Mouse (Mus musculus) erythroblast, embryonic 14.5 days (primary cell): ENCODE results near the gene Gsdma3. TPM values are rescaled to one million over a fixed set of nuclear protein-coding genes. Genes with fewer than 3 reads are reported as not detected.
"Not testable (repeated sequence)": the region's sequence is repeated elsewhere in the genome, so short reads cannot be mapped to it uniquely, and the experiment has no call there.

Experiments used
- H3K27me3 ChIP-seq: 2 replicates; pipeline ENCODE4 v1.6.1; 2012; ENCODE audit warnings: inconsistent platforms; ENCODE audit not compliant: control insufficient read depth
- H3K36me3 ChIP-seq: 2 replicates; pipeline ENCODE4 v1.6.1; 2012; ENCODE audit warnings: mild to moderate bottlenecking, inconsistent platforms; ENCODE audit not compliant: control insufficient read depth
- H3K4me1 ChIP-seq: 2 replicates; pipeline ENCODE4 v1.6.1; 2012; ENCODE audit warnings: inconsistent platforms; ENCODE audit not compliant: control insufficient read depth
- H3K4me3 ChIP-seq: replicated peaks from 2 replicates; pipeline ENCODE3; 2012; ENCODE audit warnings: moderate library complexity, mild to moderate bottlenecking, inconsistent platforms
- H3K9me3 ChIP-seq: 2 replicates; pipeline ENCODE4 v1.6.1; 2012; ENCODE audit warnings: low read length, inconsistent platforms, mixed read lengths; ENCODE audit not compliant: control insufficient read depth
- GATA1 ChIP-seq: IDR thresholded peaks from 2 replicates; pipeline ENCODE4 v1.6.1; 2012; ENCODE audit warnings: low read length, inconsistent platforms, mixed read lengths
- TAL1 ChIP-seq: IDR thresholded peaks from 3 replicates; pipeline ENCODE4 v1.6.1; 2012; ENCODE audit warnings: low read length, inconsistent platforms, mixed read lengths
- polyA plus RNA-seq: library from polyadenylated mRNA; stranded (reverse); fragments of >175 nt; gene quantifications from 2 replicates; pipeline ENCODE4 v1.2.3, GENCODE M21; 2012

Gene Gsdma3
- polyA plus RNA-seq, 1 experiment = not detected

- Histone ChIP-seq H3K4me1 (peaks cover 39% of the 10 kb centered on the region), H3K36me3 (no peaks in the 10 kb centered on the region), H3K27me3 (peaks cover 51% of the 10 kb centered on the region), H3K9me3 (no peaks in the 10 kb centered on the region), H3K4me3 (no peak overlapping the region)
- no peak for TF ChIP-seq GATA1
- no peak for TF ChIP-seq TAL1
These were observed 31.1 kb upstream of the Gsdma3 start for GRCm38 (mm10) chr11:98595021-98595420.

GRCm38 (mm10) chr11:98595473-98595872 is 30.7 kb upstream of the Gsdma3 start:
- H3K36me3 ChIP-seq = no peaks in the 10 kb centered on the region
- no peaks in the 10 kb centered on the region for H3K9me3 ChIP-seq
- no peak overlapping the region for H3K4me3 ChIP-seq
- peaks cover 39% of the 10 kb centered on the region for H3K4me1 ChIP-seq
- H3K27me3 ChIP-seq = peaks cover 55% of the 10 kb centered on the region
- TF ChIP-seq GATA1 (no peak), TAL1 (no peak)

- Histone ChIP-seq H3K36me3 (no peaks in the 10 kb centered on the region), H3K27me3 (peaks cover 60% of the 10 kb centered on the region), H3K4me3 (no peak overlapping the region), H3K9me3 (no peaks in the 10 kb centered on the region), H3K4me1 (peaks cover 36% of the 10 kb centered on the region)
- TF ChIP-seq TAL1 (no peak), GATA1 (no peak)
These were observed 30.2 kb upstream of the Gsdma3 start for GRCm38 (mm10) chr11:98595955-98596354.

- Histone ChIP-seq H3K4me3 (no peak overlapping the region), H3K27me3 (peaks cover 70% of the 10 kb centered on the region), H3K36me3 (no peaks in the 10 kb centered on the region), H3K4me1 (peaks cover 29% of the 10 kb centered on the region), H3K9me3 (no peaks in the 10 kb centered on the region)
- TF ChIP-seq TAL1 (no peak), GATA1 (no peak)
These were observed 28.8 kb upstream of the Gsdma3 start for GRCm38 (mm10) chr11:98597363-98597762.

- H3K36me3 ChIP-seq = no peaks in the 10 kb centered on the region
- H3K9me3 ChIP-seq = no peaks in the 10 kb centered on the region
- no peak within 1 kb of the TSS for H3K4me3 ChIP-seq
- peaks cover 25% of the 10 kb centered on the region for H3K4me1 ChIP-seq
- TF ChIP-seq TAL1 = no peak
- no peak for TF ChIP-seq GATA1
- H3K27me3 ChIP-seq = peaks cover 69% of the 10 kb centered on the region
These were observed 28.2 kb upstream of the Gsdma3 start, which contains the start of gene Lrrc3c for GRCm38 (mm10) chr11:98597991-98598390. Gene Lrrc3c, plus strand, starts transcription at chr11:98598291.

GRCm38 (mm10) chr11:98598851-98599290 is 27.3 kb upstream of the Gsdma3 start:
- Histone ChIP-seq H3K9me3 (no peaks in the 10 kb centered on the region), H3K36me3 (no peaks in the 10 kb centered on the region), H3K27me3 (peaks cover 74% of the 10 kb centered on the region), H3K4me3 (no peak overlapping the region), H3K4me1 (peaks cover 21% of the 10 kb centered on the region)
- TF ChIP-seq TAL1 = no peak
- TF ChIP-seq GATA1 = no peak

GRCm38 (mm10) chr11:98599291-98599690 is 26.9 kb upstream of the Gsdma3 start:
- H3K4me1 ChIP-seq = peaks cover 21% of the 10 kb centered on the region
- TF ChIP-seq GATA1 = no peak
- TF ChIP-seq TAL1 = no peak
- H3K4me3 ChIP-seq = no peak overlapping the region
- H3K9me3 ChIP-seq = no peaks in the 10 kb centered on the region
- H3K36me3 ChIP-seq = no peaks in the 10 kb centered on the region
- peaks cover 74% of the 10 kb centered on the region for H3K27me3 ChIP-seq

- Histone ChIP-seq H3K9me3 (no peaks in the 10 kb centered on the region), H3K36me3 (no peaks in the 10 kb centered on the region), H3K27me3 (peaks cover 73% of the 10 kb centered on the region), H3K4me1 (peaks cover 13% of the 10 kb centered on the region), H3K4me3 (peak overlapping the region; percentile 25)
- no peak for TF ChIP-seq TAL1
- no peak for TF ChIP-seq GATA1
These were observed 24.0 kb upstream of the Gsdma3 start for GRCm38 (mm10) chr11:98602090-98602690.

- H3K36me3 ChIP-seq = no peaks in the 10 kb centered on the region
- H3K9me3 ChIP-seq = no peaks in the 10 kb centered on the region
- peaks cover 8% of the 10 kb centered on the region for H3K4me1 ChIP-seq
- H3K4me3 ChIP-seq = no peak overlapping the region
- TF ChIP-seq GATA1 (no peak), TAL1 (no peak)
- H3K27me3 ChIP-seq = peaks cover 63% of the 10 kb centered on the region
These were observed 22.2 kb upstream of the Gsdma3 start for GRCm38 (mm10) chr11:98603953-98604352.

- not testable (repeated sequence) for H3K36me3 ChIP-seq, H3K9me3 ChIP-seq, H3K4me3 ChIP-seq, H3K4me1 ChIP-seq
- H3K27me3 ChIP-seq = peaks cover 60% of the 10 kb centered on the region
These were observed 21.2 kb upstream of the Gsdma3 start for GRCm38 (mm10) chr11:98604911-98605310.
